Mouse (Mus musculus) heart, embryonic 11.5 days (tissue): Measurements from ENCODE around the gene Trmt13. TPM values are rescaled to one million over a fixed set of nuclear protein-coding genes. Genes with fewer than 3 reads are reported as not detected.
A peak's percentile ranks its signal among the peaks of the same experiment; 100 is the strongest.
"Not testable (repeated sequence)": the region's sequence is repeated elsewhere in the genome, so short reads cannot be mapped to it uniquely, and the experiment has no call there.

Experiments
- ATAC-seq: fragments of 200-750 bp; cut with Nextera tagmentation; replicated peaks from 2 replicates; pipeline ENCODE4 v1.8.0; 2017; ENCODE audit warnings: moderate library complexity; ENCODE audit not compliant: insufficient number of reproducible peaks, low FRiP score, low TSS enrichment
- H3K27ac ChIP-seq: fragments of 300-500 bp; sonication (generic); 2 replicates; pipeline ENCODE4 v1.5.1; 2014; ENCODE audit warnings: mild to moderate bottlenecking, low read depth, low read length
- H3K27me3 ChIP-seq: fragments of 300-500 bp; sonication (generic); 2 replicates; pipeline ENCODE4 v1.6.1; 2014; ENCODE audit warnings: mild to moderate bottlenecking, low read length, mixed read lengths; ENCODE audit not compliant: control insufficient read depth, insufficient read depth
- H3K36me3 ChIP-seq: fragments of 300-500 bp; sonication (generic); 2 replicates; pipeline ENCODE4 v1.6.1; 2014; ENCODE audit warnings: mild to moderate bottlenecking, low read length, moderate library complexity, mixed read lengths; ENCODE audit not compliant: control insufficient read depth, insufficient read depth
- H3K4me1 ChIP-seq: fragments of 300-500 bp; sonication (generic); 2 replicates; pipeline ENCODE4 v1.6.1; 2014; ENCODE audit warnings: low read length; ENCODE audit not compliant: control insufficient read depth, insufficient read depth
- H3K4me2 ChIP-seq: fragments of 300-500 bp; sonication (generic); 2 replicates; pipeline ENCODE4 v1.6.1; 2014; ENCODE audit warnings: mild to moderate bottlenecking, moderate library complexity
- H3K4me3 ChIP-seq: fragments of 300-500 bp; sonication (generic); 2 replicates; pipeline ENCODE4 v1.5.1; 2014; ENCODE audit warnings: low read depth, low read length
- H3K9ac ChIP-seq: fragments of 300-500 bp; sonication (generic); 2 replicates; pipeline ENCODE4 v1.6.1; 2014; ENCODE audit warnings: mild to moderate bottlenecking, low read depth, low read length, moderate library complexity
- H3K9me3 ChIP-seq: fragments of 300-500 bp; sonication (generic); replicated peaks from 2 replicates; pipeline ENCODE4 v1.6.1; 2016; ENCODE audit warnings: low read length; ENCODE audit not compliant: control insufficient read depth
- WGBS: fragments of 180-500 bp; shearing (Covaris S2); extraction: QIAGEN DNeasy Blood & Tissue Kit; methylation state at CpG from one replicate; pipeline ENCODE4 v1.1.7; 2014; ENCODE audit not compliant: insufficient replicate concordance; 5-methylcytosine and 5-hydroxymethylcytosine counted together
- polyA plus RNA-seq: library from polyadenylated mRNA; unstranded; fragments of >200 nt; fragmentation: Nextera tagmentation; extraction: Ambion mirVana; gene quantifications from 2 replicates; pipeline ENCODE4 v1.2.1, GENCODE M21; 2014

Gene Trmt13
- 19.9 and 20.7 TPM in 2 replicates for polyA plus RNA-seq

GRCm38 (mm10) chr3:116614295-116614892, at the start of gene Trmt13:
Trmt13 (minus strand) TSS chr3:116614587.
- no peaks in the 10 kb centered on the region for H3K4me1 ChIP-seq
- no peak within 1 kb of the TSS for H3K27ac ChIP-seq
- H3K9ac ChIP-seq, result no peak within 1 kb of the TSS
- no peaks in the 10 kb centered on the region for H3K27me3 ChIP-seq
- 84% methylated on average over 10 of the region's 10 CpGs for WGBS
- no peak within 1 kb of the TSS for H3K4me3 ChIP-seq
- no peak within 1 kb of the TSS for H3K4me2 ChIP-seq
- peaks cover 18% of the 10 kb centered on the region for H3K36me3 ChIP-seq
- no peak for ATAC-seq
- H3K9me3 ChIP-seq, result no peaks in the 10 kb centered on the region

- Histone ChIP-seq H3K27ac (peak within 1 kb of the TSS; percentile 94), H3K36me3 (no peaks in the 10 kb centered on the region), H3K9me3 (no peaks in the 10 kb centered on the region), H3K4me1 (peaks cover 12% of the 10 kb centered on the region), H3K9ac (peak within 1 kb of the TSS; percentile 97), H3K4me3 (peak within 1 kb of the TSS; percentile 98), H3K27me3 (no peaks in the 10 kb centered on the region), H3K4me2 (peak within 1 kb of the TSS; percentile 83)
- WGBS, result under 1% methylated on average over 39 of the region's 39 CpGs
- peak; percentile 99 for ATAC-seq
Observed at GRCm38 (mm10) chr3:116662463-116662863, 48.1 kb upstream of the Trmt13 start, which contains the start of gene Mfsd14a. Mfsd14a (minus strand) TSS chr3:116662677.

- under 1% methylated on average over 54 of the region's 68 CpGs for WGBS
- Histone ChIP-seq H3K4me2 (peak overlapping the region; percentile 83), H3K9me3 (no peaks in the 10 kb centered on the region), H3K27ac (peak overlapping the region; percentile 94), H3K4me3 (peak overlapping the region; percentile 98), H3K27me3 (no peaks in the 10 kb centered on the region), H3K4me1 (peaks cover 14% of the 10 kb centered on the region), H3K9ac (peak overlapping the region; percentile 97), H3K36me3 (no peaks in the 10 kb centered on the region)
- peak; percentile 81 for ATAC-seq
Observed at GRCm38 (mm10) chr3:116661870-116662414, 47.6 kb upstream of the Trmt13 start.

GRCm38 (mm10) chr3:116661288-116661869, 47.0 kb upstream of the Trmt13 start:
- H3K9me3 ChIP-seq, result no peaks in the 10 kb centered on the region
- H3K36me3 ChIP-seq, result no peaks in the 10 kb centered on the region
- H3K4me3 ChIP-seq, result peak overlapping the region; percentile 98
- H3K27me3 ChIP-seq, result no peaks in the 10 kb centered on the region
- no peak for ATAC-seq
- peak overlapping the region; percentile 94 for H3K27ac ChIP-seq
- H3K4me2 ChIP-seq, result peak overlapping the region; percentile 83
- 5% methylated on average over 16 of the region's 16 CpGs for WGBS
- H3K9ac ChIP-seq, result peak overlapping the region; percentile 97
- peaks cover 18% of the 10 kb centered on the region for H3K4me1 ChIP-seq

- H3K4me2 ChIP-seq, result peak overlapping the region; percentile 83
- no peak for ATAC-seq
- H3K4me1 ChIP-seq, result peaks cover 22% of the 10 kb centered on the region
- H3K27ac ChIP-seq, result no peak overlapping the region
- H3K4me3 ChIP-seq, result no peak overlapping the region; the same call in 1 of the 2 replicates
- no peaks in the 10 kb centered on the region for H3K9me3 ChIP-seq
- WGBS, result 79% methylated on average over 13 of the region's 13 CpGs
- no peak overlapping the region for H3K9ac ChIP-seq
- H3K27me3 ChIP-seq, result no peaks in the 10 kb centered on the region
- no peaks in the 10 kb centered on the region for H3K36me3 ChIP-seq
Observed at GRCm38 (mm10) chr3:116659856-116660430, 45.6 kb upstream of the Trmt13 start.

- Histone ChIP-seq H3K9me3 (no peaks in the 10 kb centered on the region), H3K27ac (no peak overlapping the region), H3K4me2 (no peak overlapping the region), H3K4me1 (peaks cover 22% of the 10 kb centered on the region), H3K9ac (no peak overlapping the region), H3K27me3 (no peaks in the 10 kb centered on the region), H3K36me3 (no peaks in the 10 kb centered on the region), H3K4me3 (no peak overlapping the region)
- 82% methylated on average over 15 of the region's 15 CpGs for WGBS
- no peak for ATAC-seq
Observed at GRCm38 (mm10) chr3:116658928-116659565, 44.7 kb upstream of the Trmt13 start.

- Histone ChIP-seq H3K9ac (no peak overlapping the region), H3K36me3 (no peaks in the 10 kb centered on the region), H3K27ac (peak overlapping the region; percentile 29; the same call in 1 of the 2 replicates), H3K4me3 (no peak overlapping the region), H3K9me3 (no peaks in the 10 kb centered on the region), H3K4me1 (peaks cover 37% of the 10 kb centered on the region), H3K27me3 (no peaks in the 10 kb centered on the region), H3K4me2 (no peak overlapping the region)
- no peak for ATAC-seq
- 77% methylated on average over 7 of the region's 7 CpGs for WGBS
Observed at GRCm38 (mm10) chr3:116656184-116656965, 42.0 kb upstream of the Trmt13 start.

GRCm38 (mm10) chr3:116654051-116654450, 39.7 kb upstream of the Trmt13 start:
- H3K4me2 ChIP-seq, H3K27me3 ChIP-seq, ATAC-seq, H3K4me3 ChIP-seq, H3K36me3 ChIP-seq, H3K27ac ChIP-seq, H3K9me3 ChIP-seq, H3K9ac ChIP-seq: not testable (repeated sequence)
- WGBS, result 91% methylated on average over 11 of the region's 11 CpGs
- H3K4me1 ChIP-seq, result peaks cover 28% of the 10 kb centered on the region
